Mouse (Mus musculus) midbrain, embryonic 14.5 days (tissue): ENCODE results near the gene Acsl3. TPM values are rescaled to one million over a fixed set of nuclear protein-coding genes. Genes with fewer than 3 reads are reported as not detected.

ENCODE experiments used
- ATAC-seq: fragments of 200-750 bp; cut with Nextera tagmentation; 2 replicates; pipeline ENCODE4 v1.8.0; 2017; ENCODE audit warnings: moderate number of reproducible peaks, moderate library complexity; ENCODE audit not compliant: low FRiP score, low TSS enrichment
- DNase-seq: peaks from one replicate; pipeline ENCODE4 v3.0.0-alpha.2; 2015
- H3K27ac ChIP-seq: fragments of 300-500 bp; sonication (generic); replicated peaks from 2 replicates; pipeline ENCODE4 v1.5.1; 2014; ENCODE audit warnings: mild to moderate bottlenecking, low read depth, low read length, moderate library complexity
- H3K27me3 ChIP-seq: fragments of 300-500 bp; sonication (generic); 2 replicates; pipeline ENCODE4 v1.6.1; 2014; ENCODE audit warnings: low read length, control low read depth, mixed read lengths; ENCODE audit not compliant: control insufficient read depth, insufficient read depth
- H3K36me3 ChIP-seq: fragments of 300-500 bp; sonication (generic); 2 replicates; pipeline ENCODE4 v1.6.1; 2014; ENCODE audit warnings: low read length, control low read depth; ENCODE audit not compliant: control insufficient read depth, insufficient read depth
- H3K4me1 ChIP-seq: fragments of 300-500 bp; sonication (generic); 2 replicates; pipeline ENCODE4 v1.6.1; 2014; ENCODE audit warnings: mild to moderate bottlenecking, antibody characterized with exemption, low read length, control low read depth; ENCODE audit not compliant: control insufficient read depth, insufficient read depth
- H3K4me2 ChIP-seq: fragments of 300-500 bp; sonication (generic); 2 replicates; pipeline ENCODE4 v1.6.1; 2014; ENCODE audit warnings: mild to moderate bottlenecking, low read length, moderate library complexity
- H3K4me3 ChIP-seq: fragments of 300-500 bp; sonication (generic); replicated peaks from 2 replicates; pipeline ENCODE4 v1.5.1; 2014; ENCODE audit warnings: low read depth, low read length
- H3K9ac ChIP-seq: fragments of 300-500 bp; sonication (generic); replicated peaks from 2 replicates; pipeline ENCODE4 v1.6.1; 2014; ENCODE audit warnings: mild to moderate bottlenecking, low read length, moderate library complexity
- H3K9me3 ChIP-seq: fragments of 300-500 bp; sonication (generic); 2 replicates; pipeline ENCODE4 v1.6.1; 2016; ENCODE audit warnings: low read length, control low read depth, mixed read lengths; ENCODE audit not compliant: control insufficient read depth
- WGBS: fragments of 180-500 bp; shearing (Covaris S2); extraction: QIAGEN DNeasy Blood & Tissue Kit; methylation state at CpG from one replicate; pipeline ENCODE4 v1.1.7; 2014; 5-methylcytosine and 5-hydroxymethylcytosine counted together
- polyA plus RNA-seq: library from polyadenylated mRNA; unstranded; fragments of >200 nt; fragmentation: Nextera tagmentation; extraction: Ambion mirVana; gene quantifications from 2 replicates; pipeline ENCODE4 v1.2.1, GENCODE M21; 2014

Gene Acsl3
- polyA plus RNA-seq, 1 experiment from 2014 or later = 105 TPM

DNA sequence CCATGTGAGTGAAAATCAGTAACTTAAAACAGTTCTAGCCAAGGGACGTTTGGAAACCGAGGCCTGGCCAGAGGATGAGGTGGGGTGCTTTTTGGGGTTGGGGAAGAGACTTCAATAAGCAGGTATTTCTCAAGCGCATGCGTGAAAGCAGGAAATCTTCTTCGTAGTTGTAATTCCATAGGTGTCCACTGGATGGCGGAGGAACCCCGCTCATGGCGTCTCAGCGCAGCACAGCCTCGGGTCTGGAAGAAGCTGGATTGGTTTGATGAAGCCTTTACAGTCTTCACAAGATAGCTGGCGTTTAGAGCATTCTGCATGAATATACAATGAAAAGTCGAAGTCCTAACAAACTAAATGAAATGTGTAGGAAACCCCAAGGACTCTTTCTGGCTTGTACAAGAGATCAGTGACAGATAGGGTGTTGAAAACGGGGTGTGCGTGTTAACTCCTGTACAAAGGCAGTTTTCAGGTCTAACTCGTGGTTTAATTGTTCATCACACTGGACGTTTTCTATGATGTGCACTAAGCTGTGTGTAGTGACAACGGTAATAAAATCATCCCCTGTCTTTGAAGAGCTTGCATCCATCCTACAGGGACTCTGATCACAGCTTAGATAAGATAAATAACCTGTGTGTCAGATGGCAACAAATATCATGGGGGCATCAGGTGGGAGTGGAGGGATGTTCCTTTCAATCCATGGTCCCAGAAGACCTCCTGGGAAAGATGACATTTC is 67.0 kb downstream of the Acsl3 start:
- no peak overlapping the region for H3K9ac ChIP-seq

DNA sequence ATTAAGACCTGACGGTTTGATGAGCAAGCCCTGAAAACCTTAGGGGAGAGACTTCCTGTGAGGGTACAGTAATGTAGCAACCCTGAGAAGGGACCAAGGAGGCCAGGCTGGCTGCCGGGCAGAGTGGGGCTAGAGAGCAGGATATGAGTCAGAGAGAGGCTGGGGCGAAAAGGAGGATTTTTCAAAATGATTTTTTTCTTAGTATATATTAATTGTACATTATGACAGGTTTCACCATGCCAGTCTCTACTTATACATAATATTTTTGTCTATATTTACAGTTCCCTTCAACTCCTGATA is 67.5 kb downstream of the Acsl3 start:
- Histone ChIP-seq H3K4me1 (peaks cover 4% of the 10 kb centered on the region; the same call in 1 of the 2 replicates), H3K36me3 (no peaks in the 10 kb centered on the region), H3K9ac (no peak overlapping the region), H3K4me2 (no peak overlapping the region), H3K9me3 (no peaks in the 10 kb centered on the region), H3K27ac (peak overlapping the region; percentile 32; the same call in 1 of the 2 replicates), H3K27me3 (no peaks in the 10 kb centered on the region), H3K4me3 (no peak overlapping the region)
- peak; percentile 14; the same call in 1 of the 2 replicates for ATAC-seq
- 54% methylated on average over 3 of the region's 3 CpGs for WGBS
- DNase-seq = peak; percentile 36

More for the DNA sequence above, 67.0 kb downstream of the Acsl3 start:
- 14% methylated on average over 17 of the region's 17 CpGs for WGBS
- no peaks in the 10 kb centered on the region for H3K36me3 ChIP-seq
- H3K4me1 ChIP-seq = peaks cover 4% of the 10 kb centered on the region; the same call in 1 of the 2 replicates
- H3K27me3 ChIP-seq = no peaks in the 10 kb centered on the region
- no peaks in the 10 kb centered on the region for H3K9me3 ChIP-seq
- H3K4me2 ChIP-seq = peak overlapping the region; percentile 27
- peak; percentile 93 for DNase-seq
- peak; percentile 82 for ATAC-seq
- H3K27ac ChIP-seq = peak overlapping the region; percentile 32; the same call in 1 of the 2 replicates
- no peak overlapping the region for H3K4me3 ChIP-seq

DNA sequence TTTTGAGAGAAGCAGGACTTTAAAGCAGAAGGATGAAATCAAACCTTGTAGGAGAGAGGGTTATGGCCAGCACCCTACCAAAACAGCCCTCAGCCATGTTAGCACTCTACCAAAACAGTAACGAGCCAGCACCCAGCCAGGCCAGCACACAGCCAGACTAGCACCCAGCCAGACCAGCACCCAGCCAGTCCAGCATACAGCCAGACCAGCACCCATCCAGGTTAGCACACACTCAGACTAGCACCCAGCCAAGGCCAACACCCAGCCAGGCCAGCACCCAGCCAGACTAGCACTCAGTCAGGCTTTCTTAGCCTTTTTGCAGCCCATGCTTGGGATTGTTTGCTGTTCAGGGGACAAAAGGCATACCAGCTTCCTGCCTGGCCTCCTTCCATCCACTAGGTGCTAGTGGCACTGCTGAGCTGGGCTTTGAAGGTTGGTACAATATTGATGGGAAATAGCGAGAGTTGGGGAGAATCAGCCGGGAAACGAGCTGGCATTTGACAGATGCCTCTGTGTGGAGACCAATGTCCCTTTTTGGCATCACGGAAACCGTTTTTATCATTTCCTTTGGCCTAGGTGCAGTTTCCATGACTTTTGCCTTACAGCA is 68.1 kb downstream of the Acsl3 start:
- Histone ChIP-seq H3K27me3 (no peaks in the 10 kb centered on the region), H3K27ac (no peak overlapping the region), H3K9ac (no peak overlapping the region), H3K9me3 (no peaks in the 10 kb centered on the region), H3K36me3 (no peaks in the 10 kb centered on the region), H3K4me2 (no peak overlapping the region), H3K4me1 (peaks cover 4% of the 10 kb centered on the region; the same call in 1 of the 2 replicates), H3K4me3 (no peak overlapping the region)
- 58% methylated on average over 6 of the region's 6 CpGs for WGBS
- DNase-seq = peak; percentile 70
- ATAC-seq = peak; percentile 9; the same call in 1 of the 2 replicates

DNA sequence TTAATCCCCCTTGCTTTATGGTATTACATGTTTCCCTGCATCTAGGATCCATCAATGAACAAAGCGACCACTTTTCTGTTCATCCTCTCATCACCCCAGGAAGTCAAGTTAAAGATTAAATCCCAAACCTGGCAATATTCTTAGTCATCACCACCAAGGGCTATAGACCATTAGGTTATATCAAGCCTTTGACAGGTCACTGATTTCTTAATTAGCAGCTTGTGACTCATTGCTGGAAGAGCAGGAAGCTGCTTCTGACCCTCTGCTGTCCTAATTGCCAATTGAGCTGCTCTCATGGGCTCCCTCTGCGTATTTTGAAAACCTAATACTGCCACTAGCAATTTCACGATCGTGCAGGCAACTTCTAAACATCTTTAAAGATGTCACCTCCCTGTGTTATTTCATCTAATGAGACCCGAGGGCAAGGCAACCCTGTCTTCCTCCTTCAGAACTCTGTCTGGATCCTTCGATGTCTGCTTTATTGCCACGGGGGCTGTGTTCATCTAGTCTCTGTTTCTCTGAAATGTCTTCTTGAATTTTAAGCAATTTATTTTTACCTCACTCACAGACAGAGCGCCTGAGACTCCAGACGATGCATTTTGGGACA is 72.6 kb downstream of the Acsl3 start:
- Histone ChIP-seq H3K4me3 (no peak overlapping the region), H3K27ac (no peak overlapping the region), H3K4me2 (no peak overlapping the region), H3K4me1 (peaks cover 4% of the 10 kb centered on the region; the same call in 1 of the 2 replicates), H3K36me3 (no peaks in the 10 kb centered on the region), H3K9me3 (no peaks in the 10 kb centered on the region), H3K27me3 (no peaks in the 10 kb centered on the region), H3K9ac (no peak overlapping the region)
- DNase-seq (peak; percentile 30), ATAC-seq (no peak)
- 63% methylated on average over 9 of the region's 9 CpGs for WGBS

- H3K4me1 ChIP-seq = 0 out of 2 replicates have a peak, but pooled peaks cover 4% of the 10 kb centered on the region
- no peak overlapping the region for H3K4me2 ChIP-seq
- H3K27ac ChIP-seq = no peak overlapping the region
- H3K9me3 ChIP-seq = no peaks in the 10 kb centered on the region
- no peaks in the 10 kb centered on the region for H3K36me3 ChIP-seq
- H3K9ac ChIP-seq = no peak overlapping the region
- ATAC-seq (no peak), DNase-seq (no peak)
- no peak overlapping the region for H3K4me3 ChIP-seq
- H3K27me3 ChIP-seq = no peaks in the 10 kb centered on the region
- 88% methylated on average over 9 of the region's 9 CpGs for WGBS
These were observed 74.7 kb downstream of the Acsl3 start for GRCm38 (mm10) chr1:78732290-78732689.

GRCm38 (mm10) chr1:78734261-78735000 is 76.8 kb downstream of the Acsl3 start:
- DNase-seq = peak; percentile 19
- 59% methylated on average over 17 of the region's 17 CpGs for WGBS

DNA sequence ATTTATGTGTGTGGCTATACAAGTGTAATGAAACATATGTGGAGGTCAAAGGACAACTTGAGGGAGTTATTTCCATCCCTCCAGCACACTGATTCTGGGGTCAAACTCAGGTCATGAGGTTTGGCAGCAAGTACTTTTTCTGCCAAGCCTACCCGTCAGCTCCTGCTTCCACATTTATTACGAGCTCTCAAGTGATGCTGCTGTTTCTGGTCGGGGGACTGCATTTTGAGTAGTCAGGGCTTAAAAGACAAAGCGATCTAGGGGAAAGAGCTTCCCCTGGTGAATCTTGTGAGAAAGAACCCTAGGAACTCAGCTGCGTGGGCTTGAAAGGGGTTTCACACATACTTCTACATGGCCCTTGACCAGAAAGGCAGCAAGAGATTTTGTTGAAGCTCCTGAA is 80.0 kb downstream of the Acsl3 start:
- Histone ChIP-seq H3K27ac (no peak overlapping the region), H3K27me3 (no peaks in the 10 kb centered on the region), H3K4me1 (0 out of 2 replicates have a peak, but pooled peaks cover 4% of the 10 kb centered on the region), H3K4me2 (no peak overlapping the region), H3K36me3 (no peaks in the 10 kb centered on the region), H3K9me3 (no peaks in the 10 kb centered on the region), H3K9ac (no peak overlapping the region), H3K4me3 (no peak overlapping the region)
- ATAC-seq (no peak), DNase-seq (no peak)
- 77% methylated on average over 5 of the region's 5 CpGs for WGBS

More at GRCm38 (mm10) chr1:78734261-78735000, 76.8 kb downstream of the Acsl3 start:
- Histone ChIP-seq H3K4me3 (no peak overlapping the region), H3K9ac (no peak overlapping the region), H3K4me1 (0 out of 2 replicates have a peak, but pooled peaks cover 4% of the 10 kb centered on the region), H3K9me3 (no peaks in the 10 kb centered on the region), H3K4me2 (no peak overlapping the region), H3K27ac (no peak overlapping the region), H3K27me3 (no peaks in the 10 kb centered on the region), H3K36me3 (no peaks in the 10 kb centered on the region)
- ATAC-seq = no peak

- no peak overlapping the region for H3K9ac ChIP-seq
- ATAC-seq (no peak), DNase-seq (no peak)
- no peaks in the 10 kb centered on the region for H3K36me3 ChIP-seq
- H3K27ac ChIP-seq = no peak overlapping the region
- H3K4me1 ChIP-seq = peaks cover 4% of the 10 kb centered on the region; the same call in 1 of the 2 replicates
- H3K4me2 ChIP-seq = no peak overlapping the region
- H3K4me3 ChIP-seq = no peak overlapping the region
- H3K9me3 ChIP-seq = no peaks in the 10 kb centered on the region
- no peaks in the 10 kb centered on the region for H3K27me3 ChIP-seq
- WGBS = 90% methylated on average over 11 of the region's 11 CpGs
These were observed 83.1 kb downstream of the Acsl3 start for GRCm38 (mm10) chr1:78740676-78741075.
